Mouse (Mus musculus): Measurements from ENCODE around the gene Laptm5. TPM values are rescaled to one million over a fixed set of nuclear protein-coding genes. Genes with fewer than 3 reads are reported as not detected.

Laptm5 gene
- polyA plus RNA-seq, 1 experiment from 2014 or later = 25.9 TPM

DNA sequence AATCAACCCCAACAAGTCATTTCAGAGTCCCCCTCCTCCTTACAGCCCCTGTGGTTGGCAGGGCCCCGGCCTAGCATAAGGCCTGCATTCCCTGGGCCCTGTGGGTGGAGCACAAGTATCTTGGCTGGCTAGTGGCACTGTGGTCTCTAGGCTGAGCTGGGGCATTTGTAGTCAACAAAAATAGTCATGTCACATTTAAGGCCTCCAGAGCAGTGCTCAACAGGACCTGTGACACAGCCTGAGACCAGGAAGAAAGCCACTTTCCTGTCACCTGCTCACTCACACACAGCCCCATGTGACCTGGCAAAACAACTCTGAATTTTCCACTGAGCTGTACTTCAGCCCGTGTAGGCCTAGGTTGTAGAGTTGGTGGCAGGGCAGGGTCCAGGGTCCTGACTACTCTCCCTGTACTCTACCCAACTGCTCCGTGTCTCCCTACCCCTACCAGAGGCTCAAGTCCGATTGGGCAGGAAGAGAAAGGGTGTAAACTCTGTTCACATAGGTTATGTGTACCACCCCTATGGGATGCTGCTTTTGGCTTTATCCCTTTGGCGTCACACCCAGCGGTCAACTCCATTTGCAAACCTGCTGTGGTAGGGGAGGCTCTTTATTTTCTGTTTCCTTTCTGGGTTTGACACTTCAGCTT is 13.0 kb upstream of the Laptm5 start:
- Histone ChIP-seq H3K27ac (replicated peaks) (0 out of 2 replicates have a peak overlapping the region, but pooled peaks have one; percentile 26), H3K4me2 (no peak overlapping the region), H3K4me3 (no peak overlapping the region), H3K9me3 (no peaks in the 10 kb centered on the region), H3K27me3 (replicated peaks) (no peaks in the 10 kb centered on the region), H3K36me3 (no peaks in the 10 kb centered on the region), H3K9ac (no peak overlapping the region), H3K4me1 (peaks cover 26% of the 10 kb centered on the region)
- WGBS = 73% methylated on average over 6 of the region's 6 CpGs
- ATAC-seq (ENCODE audit: extremely low read depth, insufficient number of reproducible peaks, low FRiP score, low TSS enrichment) = no peak

- no peaks in the 10 kb centered on the region for H3K9me3 ChIP-seq
- peaks cover 35% of the 10 kb centered on the region for H3K4me1 ChIP-seq
- ATAC-seq (ENCODE audit: extremely low read depth, insufficient number of reproducible peaks, low FRiP score, low TSS enrichment) = no peak
- no peak overlapping the region for H3K4me3 ChIP-seq
- WGBS = 61% methylated on average over 7 of the region's 7 CpGs
- H3K27ac ChIP-seq (replicated peaks) = no peak overlapping the region
- no peaks in the 10 kb centered on the region for H3K27me3 ChIP-seq (replicated peaks)
- H3K9ac ChIP-seq = no peak overlapping the region
- H3K36me3 ChIP-seq = no peaks in the 10 kb centered on the region
- no peak overlapping the region for H3K4me2 ChIP-seq
These were observed 12.2 kb upstream of the Laptm5 start for GRCm38 (mm10) chr4:130900746-130901145.

DNA sequence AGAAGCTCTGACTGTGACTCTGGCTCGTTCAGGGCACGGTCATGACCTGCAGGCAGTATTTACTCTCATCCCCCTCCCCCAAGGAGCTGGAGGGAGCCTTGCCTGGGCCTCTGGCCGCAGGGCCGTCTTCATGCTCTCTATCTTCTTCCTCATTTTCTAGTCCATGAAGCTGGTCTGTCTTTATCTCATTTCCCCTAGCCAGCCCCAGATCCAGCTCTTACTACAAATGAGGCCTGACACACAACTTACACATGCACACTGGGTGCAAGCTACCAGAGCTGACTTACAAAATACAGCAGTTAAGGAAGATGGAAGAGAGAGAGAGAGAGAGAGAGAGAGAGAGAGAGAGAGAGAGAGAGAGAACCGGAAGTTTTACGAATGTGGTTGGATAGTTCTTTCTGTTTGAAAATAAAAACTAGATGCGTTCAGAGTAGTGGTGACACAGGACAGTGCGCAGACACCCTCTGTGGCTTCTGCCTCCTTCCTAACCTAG is 10.6 kb upstream of the Laptm5 start:
- 43% methylated on average over 8 of the region's 8 CpGs for WGBS

DNA sequence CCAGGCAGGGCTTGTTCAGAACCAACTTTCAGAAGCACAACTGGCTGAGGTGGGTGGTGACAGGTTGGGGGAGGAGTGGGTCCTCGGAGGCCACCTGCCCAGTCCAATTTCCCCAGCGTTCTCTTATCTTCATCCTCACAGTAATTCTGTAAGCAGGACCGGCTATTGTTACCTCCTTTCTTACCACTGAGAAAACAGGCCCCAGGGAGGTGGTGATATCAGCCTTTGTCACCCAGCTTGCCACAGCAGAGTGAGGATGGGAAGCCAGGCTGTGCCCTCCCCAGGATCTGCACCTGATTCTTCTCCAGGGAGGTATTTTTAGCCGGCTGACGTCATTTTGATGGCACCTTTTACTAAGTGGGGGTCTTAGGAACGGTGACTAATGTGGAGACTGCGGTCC is 7.9 kb upstream of the Laptm5 start:
- H3K27ac ChIP-seq (replicated peaks) = no peak overlapping the region
- H3K9me3 ChIP-seq = no peaks in the 10 kb centered on the region
- H3K9ac ChIP-seq = no peak overlapping the region
- H3K4me1 ChIP-seq = peaks cover 47% of the 10 kb centered on the region
- no peaks in the 10 kb centered on the region for H3K27me3 ChIP-seq (replicated peaks)
- H3K36me3 ChIP-seq = no peaks in the 10 kb centered on the region
- 39% methylated on average over 7 of the region's 7 CpGs for WGBS
- H3K4me3 ChIP-seq = no peak overlapping the region
- H3K4me2 ChIP-seq = no peak overlapping the region
- no peak for ATAC-seq (ENCODE audit: extremely low read depth, insufficient number of reproducible peaks, low FRiP score, low TSS enrichment)

More for the DNA sequence above, 10.6 kb upstream of the Laptm5 start:
- no peak overlapping the region for H3K4me3 ChIP-seq
- no peak overlapping the region for H3K4me2 ChIP-seq
- no peak overlapping the region for H3K27ac ChIP-seq (replicated peaks)
- no peak for ATAC-seq (ENCODE audit: extremely low read depth, insufficient number of reproducible peaks, low FRiP score, low TSS enrichment)
- H3K27me3 ChIP-seq (replicated peaks) = no peaks in the 10 kb centered on the region
- no peaks in the 10 kb centered on the region for H3K36me3 ChIP-seq
- H3K9me3 ChIP-seq = no peaks in the 10 kb centered on the region
- H3K4me1 ChIP-seq = peaks cover 43% of the 10 kb centered on the region
- no peak overlapping the region for H3K9ac ChIP-seq

DNA sequence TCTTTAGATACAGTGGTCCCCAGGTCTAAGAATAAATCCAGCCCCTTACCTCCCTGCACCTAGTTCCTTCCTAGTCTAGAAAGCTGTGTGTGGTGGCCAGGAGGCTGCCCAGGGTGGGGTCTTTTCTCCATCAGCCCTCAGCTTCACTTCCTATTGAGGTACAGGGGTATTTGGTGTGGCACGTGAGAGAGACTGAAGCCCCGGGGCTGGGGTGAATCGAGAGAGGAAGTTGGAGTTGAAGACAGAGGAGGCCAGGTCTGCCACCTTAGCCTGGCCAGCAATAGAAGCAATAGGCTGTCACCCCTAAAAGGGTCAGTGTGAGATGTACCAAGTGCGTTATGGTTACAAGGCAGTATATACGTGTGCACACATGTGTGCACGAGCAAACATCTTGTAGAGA is 7.0 kb upstream of the Laptm5 start:
- H3K36me3 ChIP-seq = no peaks in the 10 kb centered on the region
- peaks cover 52% of the 10 kb centered on the region for H3K4me1 ChIP-seq
- H3K27me3 ChIP-seq (replicated peaks) = no peaks in the 10 kb centered on the region
- no peak overlapping the region for H3K9ac ChIP-seq
- ATAC-seq (ENCODE audit: extremely low read depth, insufficient number of reproducible peaks, low FRiP score, low TSS enrichment) = no peak
- no peaks in the 10 kb centered on the region for H3K9me3 ChIP-seq
- no peak overlapping the region for H3K4me3 ChIP-seq
- peak overlapping the region; percentile 39 for H3K27ac ChIP-seq (replicated peaks)
- no peak overlapping the region for H3K4me2 ChIP-seq
- WGBS = 78% methylated on average over 6 of the region's 6 CpGs

GRCm38 (mm10) chr4:130906296-130906695 is 6.6 kb upstream of the Laptm5 start:
- Histone ChIP-seq H3K9me3 (no peaks in the 10 kb centered on the region), H3K4me2 (no peak overlapping the region), H3K27me3 (replicated peaks) (no peaks in the 10 kb centered on the region), H3K27ac (replicated peaks) (peak overlapping the region; percentile 39), H3K4me3 (no peak overlapping the region), H3K9ac (no peak overlapping the region), H3K36me3 (no peaks in the 10 kb centered on the region), H3K4me1 (peaks cover 56% of the 10 kb centered on the region)
- 0 out of 2 replicates have a peak, but pooled peaks have one; percentile 9 for ATAC-seq (ENCODE audit: extremely low read depth, insufficient number of reproducible peaks, low FRiP score, low TSS enrichment)
- WGBS = 38% methylated on average over 8 of the region's 8 CpGs

GRCm38 (mm10) chr4:130907200-130908069 is 5.5 kb upstream of the Laptm5 start:
- Histone ChIP-seq H3K4me1 (peaks cover 48% of the 10 kb centered on the region), H3K36me3 (no peaks in the 10 kb centered on the region), H3K27me3 (replicated peaks) (no peaks in the 10 kb centered on the region), H3K4me2 (no peak overlapping the region), H3K4me3 (no peak overlapping the region), H3K9me3 (no peaks in the 10 kb centered on the region), H3K27ac (replicated peaks) (no peak overlapping the region), H3K9ac (no peak overlapping the region)
- 86% methylated on average over 19 of the region's 19 CpGs for WGBS
- no peak for ATAC-seq (ENCODE audit: extremely low read depth, insufficient number of reproducible peaks, low FRiP score, low TSS enrichment)

DNA sequence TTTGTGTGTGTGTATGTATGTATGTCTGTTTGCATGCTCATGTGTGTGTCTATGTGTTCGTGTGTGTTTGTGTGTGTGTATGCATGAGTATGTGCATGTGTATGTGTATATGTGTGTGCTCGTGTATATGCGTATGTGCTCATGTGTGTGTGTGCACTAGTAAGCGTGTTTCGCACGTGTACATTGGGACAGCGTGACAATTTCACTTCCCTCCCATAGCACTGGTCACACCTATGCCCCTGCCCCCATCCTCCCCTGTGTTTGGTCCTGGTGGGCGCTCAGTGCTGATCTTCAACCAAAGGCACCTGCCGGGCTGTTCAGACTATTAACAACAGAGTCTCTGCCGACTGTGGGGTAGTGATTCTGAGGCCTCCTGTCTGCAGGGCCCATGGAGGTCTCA is 4.8 kb upstream of the Laptm5 start:
- ATAC-seq (ENCODE audit: extremely low read depth, insufficient number of reproducible peaks, low FRiP score, low TSS enrichment) = no peak
- Histone ChIP-seq H3K4me1 (peaks cover 45% of the 10 kb centered on the region), H3K9ac (no peak overlapping the region), H3K4me3 (no peak overlapping the region), H3K36me3 (no peaks in the 10 kb centered on the region), H3K4me2 (no peak overlapping the region), H3K9me3 (no peaks in the 10 kb centered on the region), H3K27me3 (replicated peaks) (no peaks in the 10 kb centered on the region), H3K27ac (replicated peaks) (no peak overlapping the region)
- 84% methylated on average over 10 of the region's 10 CpGs for WGBS

DNA sequence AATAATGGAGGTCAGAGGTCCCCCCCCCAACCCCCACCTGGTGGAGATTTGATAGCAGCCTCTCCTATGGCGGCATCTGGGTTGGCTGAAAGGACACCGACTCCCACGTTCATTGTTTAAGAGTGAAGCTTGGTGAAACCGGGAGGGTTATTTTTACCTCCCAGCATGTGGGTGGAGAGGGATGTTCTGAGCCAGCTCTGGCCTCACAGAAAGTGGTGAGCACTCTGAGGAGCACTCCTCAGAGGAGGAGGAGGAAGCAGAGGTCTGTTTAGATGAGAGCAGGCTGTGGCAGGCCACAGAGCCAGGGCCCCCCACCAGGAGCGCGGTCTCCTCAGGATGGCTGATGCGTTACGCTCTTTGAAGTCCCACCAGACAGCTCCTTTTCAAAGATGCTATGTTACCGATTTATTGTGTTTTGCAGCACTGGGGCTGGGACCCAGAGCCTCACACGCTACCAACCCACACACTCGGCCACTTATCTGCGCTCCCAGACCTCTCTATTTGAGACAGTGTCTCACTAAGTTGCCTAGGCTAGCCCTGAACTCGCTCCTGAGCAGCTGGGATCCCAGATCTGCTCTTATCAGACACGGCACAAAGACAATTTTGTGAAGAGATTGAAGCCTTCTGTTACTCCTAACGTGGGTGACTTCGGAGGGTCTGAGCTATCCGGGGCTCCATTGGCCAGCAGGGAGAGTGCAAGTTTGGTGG is 3.6 kb upstream of the Laptm5 start:
- H3K4me3 ChIP-seq = no peak overlapping the region
- peaks cover 48% of the 10 kb centered on the region for H3K4me1 ChIP-seq
- H3K36me3 ChIP-seq = no peaks in the 10 kb centered on the region
- 56% methylated on average over 17 of the region's 17 CpGs for WGBS
- H3K27ac ChIP-seq (replicated peaks) = no peak overlapping the region
- H3K4me2 ChIP-seq = no peak overlapping the region
- no peak overlapping the region for H3K9ac ChIP-seq
- H3K27me3 ChIP-seq (replicated peaks) = no peaks in the 10 kb centered on the region
- ATAC-seq (ENCODE audit: extremely low read depth, insufficient number of reproducible peaks, low FRiP score, low TSS enrichment) = no peak; the same call in 1 of the 2 replicates
- H3K9me3 ChIP-seq = no peaks in the 10 kb centered on the region

DNA sequence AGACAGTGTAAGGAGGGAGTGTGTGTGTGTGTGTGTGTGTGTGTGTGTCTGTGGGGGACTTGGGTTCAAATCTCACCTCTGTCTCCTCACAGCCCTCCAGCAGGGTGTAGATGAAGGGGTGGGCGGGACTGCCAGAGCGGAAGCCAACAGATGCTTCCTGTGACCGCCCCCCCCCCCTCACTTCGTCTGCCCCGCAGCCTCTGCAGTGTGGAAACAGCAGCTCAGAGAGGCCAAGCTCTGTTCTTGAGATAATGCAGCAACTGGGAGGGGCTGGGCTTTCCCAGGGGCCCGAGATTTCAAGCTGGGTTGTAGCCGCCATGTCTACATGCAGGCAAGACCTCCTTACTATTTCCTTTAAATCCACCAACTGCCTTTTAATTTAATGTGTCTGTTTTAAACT is 2.3 kb upstream of the Laptm5 start:
- Histone ChIP-seq H3K9ac (no peak overlapping the region), H3K9me3 (no peaks in the 10 kb centered on the region), H3K27me3 (replicated peaks) (no peaks in the 10 kb centered on the region), H3K4me1 (peaks cover 47% of the 10 kb centered on the region), H3K27ac (replicated peaks) (no peak overlapping the region), H3K36me3 (no peaks in the 10 kb centered on the region), H3K4me3 (no peak overlapping the region), H3K4me2 (no peak overlapping the region)
- 17% methylated on average over 7 of the region's 7 CpGs for WGBS
- ATAC-seq (ENCODE audit: extremely low read depth, insufficient number of reproducible peaks, low FRiP score, low TSS enrichment) = no peak

DNA sequence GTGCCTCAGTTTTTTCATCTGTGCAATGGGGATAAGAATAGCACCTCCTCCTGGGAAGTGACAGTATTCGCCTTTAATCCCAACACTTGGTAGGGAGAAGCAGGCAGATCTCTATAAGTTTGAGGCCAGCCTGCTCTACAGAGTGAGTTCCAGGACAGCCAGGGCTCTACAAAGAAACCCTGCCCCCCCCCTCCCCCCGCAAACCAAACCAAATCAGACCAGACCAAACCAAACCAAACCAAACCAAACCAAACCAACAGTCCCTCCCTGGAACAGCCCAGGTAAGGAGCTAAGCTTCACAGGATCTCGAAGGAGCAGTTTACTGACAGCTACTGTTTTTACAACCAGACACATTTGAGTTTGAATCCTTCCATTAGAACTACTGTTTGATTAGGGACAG is 299 bp upstream of the Laptm5 start:
- H3K9me3 ChIP-seq = no peaks in the 10 kb centered on the region
- no peak overlapping the region for H3K4me2 ChIP-seq
- no peak for ATAC-seq (ENCODE audit: extremely low read depth, insufficient number of reproducible peaks, low FRiP score, low TSS enrichment)
- H3K27me3 ChIP-seq (replicated peaks) = no peaks in the 10 kb centered on the region
- no peak overlapping the region for H3K4me3 ChIP-seq
- 76% methylated on average over 3 of the region's 3 CpGs for WGBS
- no peaks in the 10 kb centered on the region for H3K36me3 ChIP-seq
- no peak overlapping the region for H3K9ac ChIP-seq
- no peak overlapping the region for H3K27ac ChIP-seq (replicated peaks)
- H3K4me1 ChIP-seq = peaks cover 38% of the 10 kb centered on the region

Data from heart, embryonic 13.5 days (tissue).